Mouse (Mus musculus) embryonic facial prominence, embryonic 14.5 days (tissue): Measurements from ENCODE around the gene Prcc. TPM values are rescaled to one million over a fixed set of nuclear protein-coding genes. Genes with fewer than 3 reads are reported as not detected.
A peak's percentile ranks its signal among the peaks of the same experiment; 100 is the strongest.

Source experiments
- ATAC-seq: fragments of 200-750 bp; cut with Nextera tagmentation; 2 replicates; pipeline ENCODE4 v1.8.0; 2017; ENCODE audit warnings: low read depth, moderate number of reproducible peaks, moderate TSS enrichment
- DNase-seq: peaks from one replicate; pipeline ENCODE4 v3.0.0-alpha.2; 2015; ENCODE audit warnings: low spot score
- H3K27ac ChIP-seq: fragments of 300-500 bp; sonication (generic); replicated peaks from 2 replicates; pipeline ENCODE4 v1.5.1; 2014; ENCODE audit warnings: low read depth, mild to moderate bottlenecking, low read length, moderate library complexity
- H3K27me3 ChIP-seq: fragments of 300-500 bp; sonication (generic); replicated peaks from 2 replicates; pipeline ENCODE4 v1.6.1; 2014; ENCODE audit warnings: low read length; ENCODE audit not compliant: control insufficient read depth, insufficient read depth
- H3K36me3 ChIP-seq: fragments of 300-500 bp; sonication (generic); 2 replicates; pipeline ENCODE4 v1.6.1; 2014; ENCODE audit warnings: low read length, mixed read lengths; ENCODE audit not compliant: control insufficient read depth, insufficient read depth
- H3K4me1 ChIP-seq: fragments of 300-500 bp; sonication (generic); 2 replicates; pipeline ENCODE4 v1.6.1; 2014; ENCODE audit warnings: antibody characterized with exemption, low read length; ENCODE audit not compliant: control insufficient read depth, insufficient read depth
- H3K4me2 ChIP-seq: fragments of 300-500 bp; sonication (generic); 2 replicates; pipeline ENCODE4 v1.6.1; 2014; ENCODE audit warnings: low read depth, mild to moderate bottlenecking, low read length, moderate library complexity, mixed read lengths
- H3K4me3 ChIP-seq: fragments of 300-500 bp; sonication (generic); 2 replicates; pipeline ENCODE4 v1.5.1; 2014; ENCODE audit warnings: low read depth, mild to moderate bottlenecking, low read length
- H3K9ac ChIP-seq: fragments of 300-500 bp; sonication (generic); 2 replicates; pipeline ENCODE4 v1.6.1; 2014; ENCODE audit warnings: low read depth, mild to moderate bottlenecking, low read length, moderate library complexity, mixed read lengths
- H3K9me3 ChIP-seq: fragments of 300-500 bp; sonication (generic); 2 replicates; pipeline ENCODE4 v1.6.1; 2016; ENCODE audit warnings: low read length; ENCODE audit not compliant: control insufficient read depth
- WGBS: fragments of 180-500 bp; shearing (Covaris S2); extraction: QIAGEN DNeasy Blood & Tissue Kit; methylation state at CpG from one replicate; pipeline ENCODE4 v1.1.7; 2014; 5-methylcytosine and 5-hydroxymethylcytosine counted together
- polyA plus RNA-seq: library from polyadenylated mRNA; unstranded; fragments of >200 nt; fragmentation: Nextera tagmentation; extraction: Ambion mirVana; gene quantifications from 2 replicates; pipeline ENCODE4 v1.2.1, GENCODE M21; 2014

The Prcc gene
- polyA plus RNA-seq, 1 experiment from 2014 or later, result 13.5 TPM

DNA sequence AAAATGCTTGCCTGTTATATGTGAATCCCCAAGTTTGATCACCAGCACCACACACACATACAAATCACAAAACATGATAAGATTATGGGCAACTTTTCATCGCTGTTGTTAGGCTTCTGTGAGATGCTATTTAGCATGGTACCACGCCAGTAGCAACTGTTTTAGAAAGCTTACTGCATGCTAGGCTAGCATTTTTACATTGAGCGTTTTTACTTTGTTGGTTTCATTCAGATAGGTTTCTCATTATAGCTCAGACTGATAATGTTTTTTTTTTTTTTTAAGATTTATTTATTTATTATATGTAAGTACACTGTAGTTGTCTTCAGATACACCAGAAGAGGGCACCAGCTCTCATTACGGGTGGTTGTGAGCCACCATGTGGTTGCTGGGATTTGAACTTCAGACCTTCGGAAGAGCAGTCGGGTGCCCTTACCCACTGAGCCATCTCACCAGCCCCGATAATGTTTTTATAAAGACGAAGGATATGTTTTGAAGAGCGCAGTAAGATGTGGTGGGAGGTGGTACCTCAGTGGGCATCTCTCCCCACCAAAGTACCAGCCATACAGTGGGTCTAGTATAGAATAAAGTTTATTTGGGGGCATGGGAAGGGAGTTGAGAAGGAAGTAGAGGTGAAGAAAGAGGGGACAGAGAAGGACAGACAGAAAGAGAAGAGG, 35.0 kb upstream of the Prcc start:
- H3K9ac ChIP-seq, result peak overlapping the region; percentile 80
- ATAC-seq, result no peak

GRCm38 (mm10) chr3:87919336-87920108, 34.1 kb upstream of the Prcc start, which contains the start of gene Mrpl24:
Mrpl24 (plus strand) TSS chr3:87919506.
- DNase-seq, result peak; percentile 98
- no peaks in the 10 kb centered on the region for H3K9me3 ChIP-seq
- peak within 1 kb of the TSS; percentile 77 for H3K4me2 ChIP-seq
- under 1% methylated on average over 30 of the region's 30 CpGs for WGBS
- peak within 1 kb of the TSS; percentile 88 for H3K27ac ChIP-seq
- H3K4me3 ChIP-seq, result peak within 1 kb of the TSS; percentile 63
- H3K4me1 ChIP-seq, result no peaks in the 10 kb centered on the region; the same call in 1 of the 2 replicates
- no peaks in the 10 kb centered on the region for H3K27me3 ChIP-seq
- peak within 1 kb of the TSS; percentile 80 for H3K9ac ChIP-seq
- peak; percentile 88 for ATAC-seq
- H3K36me3 ChIP-seq, result peaks cover 58% of the 10 kb centered on the region

More for the DNA sequence above, 35.0 kb upstream of the Prcc start:
- Histone ChIP-seq H3K36me3 (peaks cover 58% of the 10 kb centered on the region), H3K27ac (peak overlapping the region; percentile 88; the same call in 1 of the 2 replicates), H3K4me1 (no peaks in the 10 kb centered on the region; the same call in 1 of the 2 replicates), H3K4me3 (peak overlapping the region; percentile 63), H3K9me3 (no peaks in the 10 kb centered on the region), H3K27me3 (no peaks in the 10 kb centered on the region), H3K4me2 (peak overlapping the region; percentile 77)
- 67% methylated on average over 9 of the region's 9 CpGs for WGBS
- no peak for DNase-seq

DNA sequence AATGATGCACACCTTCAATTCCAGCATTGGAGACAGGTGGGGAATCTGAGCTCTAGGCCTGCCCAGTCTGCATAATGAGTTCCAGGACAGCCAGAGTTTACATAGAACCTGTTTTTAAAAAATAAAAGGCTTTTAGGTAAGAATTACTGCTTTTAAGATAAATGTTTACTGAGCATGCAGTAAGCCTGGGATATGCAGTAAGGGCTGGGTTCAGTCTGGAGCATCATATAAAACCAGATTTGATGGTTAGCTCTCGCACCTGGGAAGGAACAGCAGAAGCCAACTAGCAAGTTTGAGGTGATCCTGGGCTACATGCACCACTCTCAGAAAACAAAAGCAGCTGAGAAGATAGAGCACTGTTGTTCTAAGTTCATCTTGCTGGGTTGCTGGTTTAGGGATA, 33.1 kb upstream of the Prcc start:
- Histone ChIP-seq H3K36me3 (peaks cover 58% of the 10 kb centered on the region), H3K4me3 (no peak overlapping the region), H3K27me3 (no peaks in the 10 kb centered on the region), H3K27ac (0 out of 2 replicates have a peak overlapping the region, but pooled peaks have one; percentile 88), H3K4me1 (no peaks in the 10 kb centered on the region; the same call in 1 of the 2 replicates), H3K9me3 (no peaks in the 10 kb centered on the region), H3K4me2 (peak overlapping the region; percentile 77; the same call in 1 of the 2 replicates), H3K9ac (no peak overlapping the region)
- ATAC-seq, result no peak
- DNase-seq, result no peak
- WGBS, result 83% methylated on average over 1 of the region's 1 CpGs

DNA sequence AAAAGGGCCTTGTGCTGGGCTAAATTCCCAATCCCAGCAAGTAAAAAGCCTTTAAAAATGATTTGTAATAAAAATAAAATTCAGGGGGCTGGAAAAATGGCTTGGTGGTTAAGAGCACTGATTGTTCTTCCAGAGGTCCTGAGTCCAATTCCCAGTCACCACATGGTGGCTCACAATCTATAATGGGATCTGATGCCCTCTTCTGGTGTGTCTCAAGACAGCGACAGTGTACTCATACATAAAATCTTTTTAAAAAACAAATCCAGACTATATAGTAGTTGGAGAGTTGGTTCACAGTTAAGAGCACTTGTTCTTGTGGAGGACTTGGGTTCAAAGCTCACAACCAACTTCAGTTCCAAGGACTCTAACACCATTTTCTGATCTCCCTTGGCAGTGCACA, 31.6 kb upstream of the Prcc start:
- Histone ChIP-seq H3K27ac (no peak overlapping the region), H3K4me3 (no peak overlapping the region), H3K9me3 (no peaks in the 10 kb centered on the region), H3K27me3 (no peaks in the 10 kb centered on the region), H3K4me2 (no peak overlapping the region), H3K36me3 (peaks cover 51% of the 10 kb centered on the region), H3K9ac (no peak overlapping the region), H3K4me1 (no peaks in the 10 kb centered on the region; the same call in 1 of the 2 replicates)
- DNase-seq (no peak), ATAC-seq (no peak)
- 95% methylated on average over 1 of the region's 1 CpGs for WGBS

DNA sequence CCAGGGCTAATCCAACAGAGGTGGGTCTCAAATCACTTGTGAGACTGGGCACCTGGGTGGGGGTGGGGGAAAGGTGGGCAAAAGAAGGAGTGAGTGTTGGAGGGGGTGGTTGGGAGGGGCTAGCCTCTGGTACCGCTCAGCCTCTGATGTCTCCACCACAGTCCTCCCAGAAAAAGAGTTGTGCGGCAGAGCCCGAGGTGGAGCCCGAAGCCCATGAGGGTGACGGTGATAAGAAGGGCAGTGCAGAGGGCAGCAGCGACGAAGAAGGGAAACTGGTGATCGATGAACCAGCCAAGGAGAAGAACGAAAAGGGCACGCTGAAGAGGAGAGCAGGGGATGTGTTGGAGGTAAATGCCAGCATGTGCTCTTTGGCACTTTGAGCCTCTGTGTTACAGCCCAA, 28.5 kb upstream of the Prcc start:
- H3K36me3 ChIP-seq, result peaks cover 47% of the 10 kb centered on the region
- H3K4me3 ChIP-seq, result no peak overlapping the region
- H3K27ac ChIP-seq, result no peak overlapping the region
- 98% methylated on average over 10 of the region's 10 CpGs for WGBS
- no peaks in the 10 kb centered on the region for H3K27me3 ChIP-seq
- H3K9me3 ChIP-seq, result no peaks in the 10 kb centered on the region
- no peak for DNase-seq
- H3K4me2 ChIP-seq, result no peak overlapping the region
- no peak overlapping the region for H3K9ac ChIP-seq
- peaks cover 23% of the 10 kb centered on the region for H3K4me1 ChIP-seq
- ATAC-seq, result no peak

- Histone ChIP-seq H3K27ac (no peak overlapping the region), H3K4me2 (no peak overlapping the region), H3K4me3 (no peak overlapping the region), H3K27me3 (no peaks in the 10 kb centered on the region), H3K9ac (no peak overlapping the region), H3K9me3 (no peaks in the 10 kb centered on the region), H3K4me1 (peaks cover 27% of the 10 kb centered on the region), H3K36me3 (peaks cover 47% of the 10 kb centered on the region)
- 77% methylated on average over 7 of the region's 7 CpGs for WGBS
- ATAC-seq (no peak), DNase-seq (no peak)
Observed at GRCm38 (mm10) chr3:87913491-87913890, 28.1 kb upstream of the Prcc start.

- peak overlapping the region; percentile 55 for H3K4me2 ChIP-seq
- H3K9me3 ChIP-seq, result no peaks in the 10 kb centered on the region
- ATAC-seq, result peak; percentile 16; the same call in 1 of the 2 replicates
- DNase-seq, result peak; percentile 92
- peak overlapping the region; percentile 61 for H3K27ac ChIP-seq
- H3K4me3 ChIP-seq, result peak overlapping the region; percentile 25
- 9% methylated on average over 11 of the region's 12 CpGs for WGBS
- H3K4me1 ChIP-seq, result peaks cover 35% of the 10 kb centered on the region
- peaks cover 29% of the 10 kb centered on the region for H3K36me3 ChIP-seq
- peak overlapping the region; percentile 47 for H3K9ac ChIP-seq
- no peaks in the 10 kb centered on the region for H3K27me3 ChIP-seq
Observed at GRCm38 (mm10) chr3:87910573-87911141, 25.2 kb upstream of the Prcc start.

DNA sequence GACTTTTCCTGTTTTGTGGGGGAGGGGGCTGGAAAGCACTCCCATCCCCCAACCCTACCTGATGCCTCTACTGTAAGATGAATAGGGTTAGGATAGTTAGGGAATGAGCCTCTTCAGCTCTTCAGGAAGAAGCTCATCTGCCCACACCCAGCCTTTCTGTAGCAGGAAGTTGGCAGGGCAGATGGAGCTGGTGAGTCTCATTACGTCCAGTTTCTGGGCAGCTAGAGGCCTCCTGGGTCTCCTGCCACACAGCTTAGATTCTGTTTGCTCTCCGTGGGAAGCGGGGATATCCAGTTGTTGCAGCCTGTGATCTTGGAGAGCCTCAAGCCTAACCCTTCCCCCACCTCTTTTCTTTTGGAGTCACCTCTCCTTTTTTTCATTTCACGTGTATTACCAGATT, 24.5 kb upstream of the Prcc start:
- H3K36me3 ChIP-seq, result peaks cover 21% of the 10 kb centered on the region
- H3K4me1 ChIP-seq, result peaks cover 35% of the 10 kb centered on the region
- WGBS, result 8% methylated on average over 4 of the region's 4 CpGs
- H3K27me3 ChIP-seq, result no peaks in the 10 kb centered on the region
- peak overlapping the region; percentile 47 for H3K9ac ChIP-seq
- H3K27ac ChIP-seq, result peak overlapping the region; percentile 61
- no peaks in the 10 kb centered on the region for H3K9me3 ChIP-seq
- ATAC-seq, result no peak
- H3K4me2 ChIP-seq, result peak overlapping the region; percentile 55
- peak; percentile 19 for DNase-seq
- peak overlapping the region; percentile 25 for H3K4me3 ChIP-seq
